Mouse (Mus musculus) lung, postnatal 14 days (tissue): ENCODE measurements around the gene Spata5.
"Not testable (repeated sequence)": the region's sequence is repeated elsewhere in the genome, so short reads cannot be mapped to it uniquely, and the experiment has no call there.

Experiments used
- DNase-seq: peaks from one replicate; pipeline ENCODE4 v3.0.0; 2021

Spata5 gene

GRCm38 (mm10) chr3:37584576-37584975 lies 164.9 kb downstream of the Spata5 start:
- no peak for DNase-seq

- no peak for DNase-seq
Measured at GRCm38 (mm10) chr3:37585967-37586730, 166.5 kb downstream of the Spata5 start.

GRCm38 (mm10) chr3:37586731-37587578 lies 167.3 kb downstream of the Spata5 start:
- no peak for DNase-seq

DNA sequence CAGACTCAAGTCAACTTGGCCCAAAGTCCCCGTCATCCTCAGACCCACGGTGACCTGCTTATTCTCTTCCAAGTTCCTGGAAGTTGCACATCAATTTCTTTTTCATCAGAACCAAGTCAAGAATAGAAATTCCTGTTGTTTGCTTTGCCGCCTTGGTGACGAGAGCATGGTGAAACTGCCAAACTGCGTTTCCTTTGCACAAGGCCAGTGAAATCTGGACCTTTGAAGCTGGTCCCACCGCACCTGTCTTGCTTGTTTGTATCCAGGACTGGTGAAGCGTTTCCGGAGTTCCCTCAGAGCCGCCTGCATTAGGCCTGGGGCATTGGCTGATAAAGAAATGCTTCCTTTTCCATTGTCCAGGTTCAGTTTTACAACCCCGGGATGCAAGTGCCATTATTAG lies 176.0 kb downstream of the Spata5 start:
- no peak for DNase-seq

- DNase-seq, result no peak
Measured at GRCm38 (mm10) chr3:37596519-37596918, 176.8 kb downstream of the Spata5 start.

DNA sequence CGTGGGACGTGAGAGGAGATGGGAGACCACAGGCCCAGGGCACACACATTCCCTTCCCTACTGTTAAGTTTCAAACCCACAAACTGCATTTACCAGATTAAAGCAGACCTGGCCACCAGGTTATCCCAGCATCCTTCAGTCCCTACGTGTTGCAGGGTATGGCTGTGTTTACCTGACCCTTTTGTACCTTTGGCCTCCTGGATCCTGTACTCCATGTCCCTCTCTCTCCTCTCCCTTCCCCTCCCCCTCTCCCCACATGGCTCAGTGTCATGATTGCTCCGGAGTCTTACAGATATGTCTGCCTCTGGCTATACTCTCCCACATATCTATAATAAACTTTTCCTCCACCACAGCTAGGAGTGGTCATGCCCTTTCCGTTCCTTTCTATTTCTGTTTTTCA lies 177.5 kb downstream of the Spata5 start:
- no peak for DNase-seq

DNA sequence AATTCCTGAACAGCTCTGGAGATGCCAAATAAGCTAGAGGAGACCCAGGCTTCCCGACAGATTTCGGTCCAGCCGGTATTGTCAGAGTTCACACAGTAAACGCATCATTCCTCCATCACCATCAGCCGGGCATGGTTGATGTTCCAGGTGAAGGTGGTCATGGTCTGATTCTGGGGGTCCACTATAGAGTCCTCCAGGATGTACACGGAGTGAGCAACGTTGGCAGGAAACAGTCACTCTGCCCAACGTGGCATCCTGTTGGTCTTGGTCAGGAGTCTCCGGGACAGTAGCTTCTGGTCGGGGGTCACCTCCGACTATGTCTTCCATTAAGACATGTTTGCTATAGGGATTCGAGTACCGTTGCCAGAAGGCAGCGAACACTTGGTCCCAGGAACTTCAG lies 179.9 kb downstream of the Spata5 start:
- not testable (repeated sequence) for DNase-seq

GRCm38 (mm10) chr3:37602356-37602755 lies 182.7 kb downstream of the Spata5 start:
- no peak for DNase-seq

GRCm38 (mm10) chr3:37602890-37603289 lies 183.2 kb downstream of the Spata5 start:
- DNase-seq, result no peak

GRCm38 (mm10) chr3:37603541-37603940 lies 183.8 kb downstream of the Spata5 start:
- DNase-seq, result no peak

- DNase-seq, result no peak
Measured at GRCm38 (mm10) chr3:37604976-37605875, 185.5 kb downstream of the Spata5 start.

DNA sequence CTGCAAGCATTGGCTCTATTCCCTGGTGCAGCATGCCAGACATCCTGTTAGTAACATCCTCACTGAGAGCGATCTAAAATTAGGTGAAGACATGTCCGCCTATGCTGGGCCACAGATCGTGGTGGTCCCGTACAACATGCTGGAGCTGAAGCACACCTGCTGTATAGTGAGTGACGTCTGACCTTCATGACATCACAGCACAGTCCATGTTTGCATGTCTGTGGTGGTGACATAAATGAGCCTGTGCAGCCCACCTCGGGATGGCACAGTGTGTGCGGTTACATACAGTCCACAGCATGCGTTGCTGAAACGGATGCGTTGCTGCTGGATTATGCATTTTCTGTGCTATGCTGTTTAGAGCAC lies 186.2 kb downstream of the Spata5 start:
- DNase-seq, result peak; percentile 29

DNA sequence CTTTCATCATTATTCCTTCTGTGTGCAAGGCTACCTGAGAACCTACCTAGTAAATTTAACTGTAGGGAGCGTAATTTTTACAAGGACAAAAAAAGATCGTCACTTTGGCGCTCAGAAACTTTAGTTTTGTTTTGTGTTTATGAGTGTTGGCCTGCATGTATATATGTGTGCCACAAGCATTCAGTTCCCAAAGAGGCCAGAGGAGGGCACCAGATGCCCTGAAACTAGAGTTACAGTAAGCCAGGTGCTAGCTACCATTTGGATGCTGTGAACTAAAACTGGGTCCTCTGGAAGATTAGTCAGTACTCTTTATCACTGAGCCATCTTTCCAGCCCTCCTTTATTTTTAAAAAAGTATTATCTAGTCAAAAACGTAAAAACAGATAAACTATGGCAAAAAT lies 189.2 kb downstream of the Spata5 start:
- no peak for DNase-seq

GRCm38 (mm10) chr3:37610670-37611069 lies 191.0 kb downstream of the Spata5 start:
- DNase-seq, result no peak

DNA sequence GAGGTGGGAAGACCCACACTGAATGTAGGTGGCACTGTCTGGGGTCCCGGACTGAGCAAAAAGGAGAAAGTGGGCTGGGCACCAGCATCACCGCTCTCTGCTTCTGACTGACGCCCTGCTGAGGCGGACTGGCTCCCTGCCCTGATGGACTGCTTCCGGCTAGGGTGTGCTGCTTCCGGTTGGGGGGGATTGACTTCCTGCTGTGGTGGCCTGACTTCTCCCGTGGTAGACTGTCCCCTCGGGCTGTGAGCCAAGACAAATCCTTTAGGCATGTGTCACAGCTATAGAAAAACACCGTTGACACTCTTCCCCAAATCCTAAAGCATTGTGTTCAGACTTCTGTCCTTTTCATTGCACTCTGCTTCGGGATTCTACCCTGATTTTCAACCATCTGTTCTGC lies 194.0 kb downstream of the Spata5 start:
- peak; percentile 41 for DNase-seq

DNA sequence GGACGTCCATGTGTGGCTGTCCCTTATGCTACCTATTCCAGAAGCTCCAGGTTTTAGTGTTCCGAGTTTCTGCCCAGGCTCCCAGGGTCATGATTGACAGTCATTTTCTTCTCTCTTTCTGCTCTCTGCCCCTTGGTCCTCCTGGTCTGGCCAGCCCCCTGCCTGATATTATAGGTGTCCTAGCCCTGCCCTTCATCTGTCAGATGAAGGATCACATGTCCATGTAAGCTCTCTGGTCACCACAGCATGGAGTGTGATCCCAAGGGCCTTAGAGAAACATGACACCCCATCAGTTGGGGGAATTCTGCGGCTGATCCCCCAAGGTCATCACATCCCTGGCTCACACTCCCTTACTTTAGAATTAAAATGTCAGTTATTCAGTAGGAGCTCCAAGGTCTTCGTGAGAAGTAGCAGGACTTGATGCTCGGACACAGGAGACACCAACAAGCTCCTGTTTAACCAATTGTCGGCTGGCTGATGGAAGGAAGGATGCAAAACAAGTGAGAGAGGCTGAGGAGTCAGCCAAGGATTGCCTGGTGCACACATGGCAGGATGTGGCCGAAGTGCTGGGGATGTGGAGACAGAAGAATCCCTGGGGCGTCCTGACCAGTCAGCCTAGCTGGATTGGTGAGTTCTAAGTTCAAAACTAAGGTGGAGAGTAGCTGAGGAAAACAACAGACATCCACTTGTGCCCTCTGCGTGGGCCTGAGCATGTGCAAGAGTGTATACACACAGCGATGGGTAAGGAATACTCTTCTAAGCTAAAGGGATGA lies 195.4 kb downstream of the Spata5 start:
- DNase-seq, result no peak

DNA sequence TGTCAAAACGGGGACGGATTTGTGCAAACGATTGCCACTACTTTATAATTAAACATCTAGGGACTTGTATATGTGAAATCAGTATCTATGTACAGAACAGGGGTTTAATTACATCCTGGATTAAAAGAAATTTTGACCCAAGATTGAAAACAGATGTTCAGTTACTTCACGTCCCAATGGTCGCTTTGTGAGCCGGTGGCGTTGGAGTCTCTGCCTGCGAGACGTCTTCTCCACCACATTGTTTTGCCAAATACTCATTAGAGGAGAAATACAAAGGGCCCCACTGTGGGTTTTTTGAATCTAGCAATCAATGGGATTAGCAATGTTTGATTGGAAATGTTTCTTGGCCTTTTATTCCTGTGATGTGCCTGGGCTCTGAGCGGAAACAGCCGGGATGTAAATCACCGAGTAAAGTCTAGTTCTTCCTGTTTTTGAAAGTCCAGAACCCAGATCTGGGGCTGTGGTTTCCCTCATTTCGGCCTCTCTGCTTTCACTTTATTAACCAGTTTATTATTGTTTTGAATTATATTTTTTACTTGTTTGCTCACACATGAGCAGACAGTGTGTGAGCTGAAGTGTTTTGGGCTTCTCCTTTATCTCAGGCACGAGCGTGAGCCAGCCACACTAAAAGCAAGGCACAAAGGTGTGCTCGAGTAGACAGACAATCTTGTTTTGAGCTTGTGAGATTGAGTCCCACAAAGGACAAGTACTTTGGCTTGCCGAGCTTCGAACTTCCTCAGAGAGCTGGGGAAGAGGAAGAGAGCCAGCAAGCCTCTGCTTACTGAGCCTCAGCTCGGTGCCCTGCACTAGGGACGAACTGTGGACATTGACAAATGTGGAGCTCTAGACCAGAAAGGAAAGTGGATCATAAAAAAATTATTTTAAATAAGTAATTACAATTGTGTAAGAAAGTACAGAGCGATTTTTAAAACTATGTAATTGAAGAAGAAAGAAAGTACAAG lies 197.2 kb downstream of the Spata5 start:
- DNase-seq, result no peak
